Mouse (Mus musculus): Measurements from ENCODE around the gene Vwa5a. TPM values are rescaled to one million over a fixed set of nuclear protein-coding genes. Genes with fewer than 3 reads are reported as not detected.

Gene Vwa5a
- polyA plus RNA-seq (2015; fragmentation: Nextera tagmentation; extraction: Ambion mirVana), result 33.5 and 37.6 TPM in 2 replicates

- DNase-seq (ENCODE audit: low spot score), result peak; percentile 16
Observed at GRCm38 (mm10) chr9:38718102-38718501, at the start of gene Vwa5a. TSS of gene Vwa5a (plus strand) at chr9:38718268.

GRCm38 (mm10) chr9:38672887-38673286, 45.2 kb upstream of the Vwa5a start:
- no peak for DNase-seq (ENCODE audit: low spot score)

GRCm38 (mm10) chr9:38674501-38674900, 43.6 kb upstream of the Vwa5a start, which contains the start of gene Olfr918:
TSS of gene Olfr918 (minus strand) at chr9:38674601.
- DNase-seq (ENCODE audit: low spot score), result no peak

GRCm38 (mm10) chr9:38718927-38719441, 916 bp downstream of the Vwa5a start:
- peak; percentile 6 for DNase-seq (ENCODE audit: low spot score)

GRCm38 (mm10) chr9:38724044-38724443, 6.0 kb downstream of the Vwa5a start:
- DNase-seq (ENCODE audit: low spot score), result no peak

GRCm38 (mm10) chr9:38728218-38728617, 10.2 kb downstream of the Vwa5a start:
- DNase-seq (ENCODE audit: low spot score), result no peak

- no peak for DNase-seq (ENCODE audit: low spot score)
Observed at GRCm38 (mm10) chr9:38741408-38741807, 23.3 kb downstream of the Vwa5a start.

DNA sequence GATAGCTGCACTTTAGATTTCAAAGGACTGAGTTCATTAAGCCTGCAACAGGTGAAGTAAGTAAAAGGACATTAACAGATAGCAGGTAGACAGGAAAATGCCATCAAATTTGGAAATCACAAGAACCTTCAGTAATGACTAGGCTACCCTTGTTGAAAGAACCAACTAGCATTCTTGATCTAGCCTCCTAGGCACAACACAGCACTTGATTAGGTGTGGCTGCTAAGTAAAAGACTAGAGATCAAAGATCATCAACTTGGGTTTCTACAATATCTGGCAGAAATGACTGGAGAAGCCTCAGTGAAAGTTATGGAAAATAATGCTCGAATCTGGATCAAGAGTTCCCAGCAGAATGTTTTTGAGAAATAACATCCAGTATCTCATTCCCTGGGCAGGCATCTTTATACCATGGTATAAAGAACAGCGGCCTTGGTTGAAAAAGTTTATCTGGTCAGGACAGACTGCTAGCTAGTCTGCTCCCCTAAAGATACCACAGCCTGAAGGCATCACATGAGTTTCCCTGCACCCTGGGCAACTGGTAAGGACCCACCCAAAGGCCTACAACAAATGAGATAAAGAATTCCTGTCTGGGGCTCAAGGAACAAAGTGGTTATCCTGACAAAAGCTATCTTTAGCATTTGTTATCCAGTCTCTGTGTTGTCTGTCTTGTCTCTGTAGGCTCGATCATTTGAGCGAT, 26.7 kb downstream of the Vwa5a start:
- DNase-seq (ENCODE audit: low spot score), result no peak

GRCm38 (mm10) chr9:38751999-38752398, 33.9 kb downstream of the Vwa5a start, which contains the start of gene Olfr920:
TSS of gene Olfr920 (plus strand) at chr9:38752299.
- no peak for DNase-seq (ENCODE audit: low spot score)

GRCm38 (mm10) chr9:38772768-38773167, 54.7 kb downstream of the Vwa5a start, which contains the start of gene Olfr921:
TSS of gene Olfr921 (plus strand) at chr9:38773068.
- DNase-seq (ENCODE audit: low spot score), result no peak

DNA sequence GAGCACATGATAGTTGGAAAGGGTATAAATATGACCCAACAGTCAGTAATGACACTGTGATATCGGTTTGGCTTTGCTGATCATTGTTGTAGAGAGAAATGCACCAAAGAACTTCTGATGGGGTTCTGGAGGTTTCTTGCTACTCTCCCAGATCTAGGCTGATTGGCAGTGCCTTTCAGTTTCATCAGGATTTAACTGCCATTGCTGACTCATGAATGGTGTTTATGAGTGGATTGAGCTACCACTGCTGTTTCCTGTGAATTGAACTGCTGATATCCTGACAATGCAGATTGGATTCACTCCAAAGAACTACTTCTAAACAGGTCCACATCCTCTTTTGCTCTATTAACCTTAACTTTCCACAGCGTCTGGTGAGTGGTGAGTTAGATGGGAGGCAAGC, 74.6 kb downstream of the Vwa5a start:
- no peak for DNase-seq (ENCODE audit: low spot score)

Other genes starting within 250 kb of the Vwa5a start
- gene Olfr905, start 247.2 kb upstream of the Vwa5a start, polyA plus RNA-seq (2015; fragmentation: Nextera tagmentation; extraction: Ambion mirVana), result not detected in 2 replicates
- not detected in 2 replicates for gene Olfr906, start 231.2 kb upstream of the Vwa5a start, polyA plus RNA-seq (2015; fragmentation: Nextera tagmentation; extraction: Ambion mirVana)
- gene Olfr907, start 222.5 kb upstream of the Vwa5a start, polyA plus RNA-seq (2015; fragmentation: Nextera tagmentation; extraction: Ambion mirVana), result not detected in 2 replicates
- gene Olfr911-ps1, start 196.7 kb upstream of the Vwa5a start, polyA plus RNA-seq (2015; fragmentation: Nextera tagmentation; extraction: Ambion mirVana), result not detected in 2 replicates
- not detected in 2 replicates for gene Olfr910, start 180.4 kb upstream of the Vwa5a start, polyA plus RNA-seq (2015; fragmentation: Nextera tagmentation; extraction: Ambion mirVana)
- gene Olfr912, start 138.1 kb upstream of the Vwa5a start, polyA plus RNA-seq (2015; fragmentation: Nextera tagmentation; extraction: Ambion mirVana), result not detected in 2 replicates
- not detected in 2 replicates for gene Olfr913, start 125.5 kb upstream of the Vwa5a start, polyA plus RNA-seq (2015; fragmentation: Nextera tagmentation; extraction: Ambion mirVana)
- gene Olfr914, start 113.2 kb upstream of the Vwa5a start, polyA plus RNA-seq (2015; fragmentation: Nextera tagmentation; extraction: Ambion mirVana), result not detected in 2 replicates
- gene Olfr916, start 58.4 kb upstream of the Vwa5a start, polyA plus RNA-seq (2015; fragmentation: Nextera tagmentation; extraction: Ambion mirVana), result not detected in 2 replicates
- gene Olfr917, start 52.4 kb upstream of the Vwa5a start, polyA plus RNA-seq (2015; fragmentation: Nextera tagmentation; extraction: Ambion mirVana), result not detected in 2 replicates
- not detected in 2 replicates for gene Olfr918, start 43.7 kb upstream of the Vwa5a start, polyA plus RNA-seq (2015; fragmentation: Nextera tagmentation; extraction: Ambion mirVana)
- gene Olfr919, start 14.6 kb upstream of the Vwa5a start, polyA plus RNA-seq (2015; fragmentation: Nextera tagmentation; extraction: Ambion mirVana), result not detected in 2 replicates
- 0.28 and 0.47 TPM in 2 replicates for gene Olfr920, start 34.0 kb downstream of the Vwa5a start, polyA plus RNA-seq (2015; fragmentation: Nextera tagmentation; extraction: Ambion mirVana)
- 0.04 TPM in 1 of 2 replicates, not detected in the other for gene Olfr921, start 54.8 kb downstream of the Vwa5a start, polyA plus RNA-seq (2015; fragmentation: Nextera tagmentation; extraction: Ambion mirVana)
- gene Olfr922, start 96.3 kb downstream of the Vwa5a start, polyA plus RNA-seq (2015; fragmentation: Nextera tagmentation; extraction: Ambion mirVana), result not detected in 2 replicates
- not detected in 2 replicates for gene Olfr923, start 108.3 kb downstream of the Vwa5a start, polyA plus RNA-seq (2015; fragmentation: Nextera tagmentation; extraction: Ambion mirVana)
- not detected in 2 replicates for gene Olfr924, start 126.2 kb downstream of the Vwa5a start, polyA plus RNA-seq (2015; fragmentation: Nextera tagmentation; extraction: Ambion mirVana)
- gene Olfr26, start 136.8 kb downstream of the Vwa5a start, polyA plus RNA-seq (2015; fragmentation: Nextera tagmentation; extraction: Ambion mirVana), result not detected in 2 replicates
- gene Olfr926, start 158.9 kb downstream of the Vwa5a start, polyA plus RNA-seq (2015; fragmentation: Nextera tagmentation; extraction: Ambion mirVana), result not detected in 2 replicates
- gene Olfr930, start 211.5 kb downstream of the Vwa5a start, polyA plus RNA-seq (2015; fragmentation: Nextera tagmentation; extraction: Ambion mirVana), result not detected in 2 replicates

Measured in thymus, postnatal 0 days (tissue).